Mouse (Mus musculus) megakaryocyte-erythroid progenitor cell, adult 5-6 weeks (primary cell): ENCODE measurements around the gene Plekhg5. TPM values are rescaled to one million over a fixed set of nuclear protein-coding genes. Genes with fewer than 3 reads are reported as not detected.

Experiments
- ATAC-seq: replicated peaks from 2 replicates; pipeline ENCODE4 v1.8.0; 2016; ENCODE audit warnings: mild to moderate bottlenecking, inconsistent platforms; ENCODE audit not compliant: severe bottlenecking, poor library complexity, low FRiP score, low TSS enrichment
- total RNA-seq, 2 experiments: library from RNA; stranded (forward) in 1 of 2; stranded (reverse) in 1 of 2; fragments of 200-1000, 215-1000 nt in 1 of 2; fragments of >200 nt in 1 of 2; fragmentation: Nextera tagmentation in 1 of 2; gene quantifications; 2 replicates each; pipeline ENCODE4 v1.2.3; 2014 to 2017

The Plekhg5 gene
- total RNA-seq, 2 experiments from 2014 or later: 6.8 to 8.9 TPM

DNA sequence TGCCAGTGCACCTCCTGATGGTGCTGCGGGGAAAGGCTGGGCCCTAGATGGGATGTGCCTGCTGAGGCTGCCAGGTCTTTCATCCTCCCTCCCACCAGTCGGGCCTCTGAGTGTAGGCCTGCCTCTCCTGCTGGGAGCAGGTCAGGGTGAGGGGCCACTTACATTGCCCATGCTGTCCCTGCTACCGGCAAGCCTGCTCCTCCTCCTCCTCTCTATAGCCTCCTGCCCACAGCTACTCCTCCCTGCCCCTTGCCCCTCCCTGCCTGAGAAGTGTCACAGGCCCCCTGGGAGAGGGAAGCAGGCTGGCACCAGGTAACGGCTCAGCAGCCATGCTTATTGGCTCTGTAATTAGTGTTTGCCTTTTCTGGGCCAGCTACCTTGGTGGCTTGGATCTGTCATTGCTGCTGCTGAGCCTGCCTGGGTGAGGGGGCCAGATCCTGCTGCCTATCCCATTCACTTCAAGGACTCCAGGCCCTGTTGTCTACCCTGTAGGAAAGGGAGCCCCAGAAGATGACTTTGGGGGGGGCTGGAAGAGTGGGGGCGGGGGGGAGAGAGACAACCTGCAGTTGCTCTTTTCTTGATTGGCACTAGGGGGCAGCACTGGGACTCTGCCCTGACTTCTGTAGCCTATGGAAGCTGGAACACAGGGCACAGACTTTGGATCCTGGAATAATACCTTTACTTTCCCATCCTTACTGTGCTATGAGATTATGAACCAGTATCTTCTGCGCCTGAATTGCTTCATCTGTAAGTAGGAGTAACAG lies 64.0 kb downstream of the Plekhg5 start:
- no peak for ATAC-seq

DNA sequence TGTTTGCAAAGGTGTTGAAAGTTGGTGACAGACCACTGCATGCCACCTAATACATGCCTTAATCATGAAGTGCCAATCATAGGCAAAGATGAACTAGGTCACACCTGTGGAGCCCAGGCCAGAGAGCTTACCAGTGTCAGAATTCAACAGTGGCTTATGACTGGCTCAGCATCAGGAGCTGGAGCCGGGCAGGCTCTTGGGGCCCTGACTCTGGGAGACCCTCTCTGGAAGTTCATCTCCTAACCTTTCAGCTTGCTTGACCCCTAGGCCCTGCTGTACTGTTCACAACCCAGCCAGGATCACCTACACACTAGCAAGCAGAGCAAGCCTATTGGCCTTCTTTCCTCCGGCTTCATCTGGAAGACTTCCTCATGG lies 64.6 kb downstream of the Plekhg5 start:
- no peak for ATAC-seq

DNA sequence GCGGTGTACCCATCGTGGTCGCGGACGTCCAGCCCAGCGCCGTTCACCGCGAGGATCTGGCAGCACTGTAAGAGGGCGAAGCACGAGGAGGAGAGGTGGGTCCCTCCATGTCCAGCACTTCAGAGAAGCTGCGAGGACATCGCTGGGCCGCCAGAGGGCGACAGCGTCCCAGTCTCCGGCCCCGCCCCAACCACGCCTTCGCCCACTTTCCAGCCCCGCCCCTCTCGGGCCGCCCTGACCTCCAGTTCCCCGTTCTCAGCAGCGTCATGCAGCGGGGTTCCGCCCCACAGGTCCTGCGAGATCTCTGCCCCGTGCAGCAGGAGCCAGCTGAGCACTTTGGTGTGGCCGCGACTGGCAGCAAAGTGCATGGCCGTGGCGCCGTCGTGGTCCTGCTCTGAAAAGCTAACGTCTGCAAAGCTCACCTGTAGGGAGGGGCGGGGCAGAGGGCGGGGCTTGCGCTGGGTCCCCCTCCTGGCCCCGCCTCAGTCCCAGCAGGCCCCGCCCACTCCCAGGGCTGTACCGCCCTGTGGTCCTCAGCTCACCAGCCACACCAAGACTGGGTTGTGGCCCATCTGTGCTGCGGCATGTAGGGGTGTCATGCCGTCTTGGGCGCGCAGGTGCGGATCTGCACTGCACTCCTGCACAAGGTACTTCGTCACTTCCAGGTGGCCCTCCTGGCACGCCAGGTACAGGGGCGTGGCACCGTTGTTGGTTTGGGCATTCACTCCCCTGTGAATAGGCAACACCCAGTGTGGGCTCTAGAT lies 66.4 kb downstream of the Plekhg5 start:
- ATAC-seq: peak; percentile 83

DNA sequence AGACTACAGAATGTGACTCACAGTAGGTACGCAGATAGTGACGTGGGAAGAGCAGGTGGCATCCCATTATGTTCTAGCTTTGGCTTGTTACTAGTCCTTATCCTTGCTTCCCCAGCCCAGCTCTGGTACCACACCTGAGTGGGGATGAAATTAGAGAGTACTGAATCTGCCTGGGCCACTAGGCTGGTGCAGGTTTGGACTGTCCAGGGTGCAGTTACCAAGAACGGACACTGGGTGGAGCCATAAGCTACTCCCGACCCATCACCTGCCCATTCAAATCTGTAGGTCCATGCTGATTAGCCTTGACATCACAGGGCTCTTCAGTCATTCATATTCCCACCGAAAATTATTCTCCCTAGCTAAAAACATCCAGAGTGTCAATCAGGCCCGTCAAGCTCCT lies 68.1 kb downstream of the Plekhg5 start:
- peak; percentile 41; the same call in 1 of the 2 replicates for ATAC-seq

DNA sequence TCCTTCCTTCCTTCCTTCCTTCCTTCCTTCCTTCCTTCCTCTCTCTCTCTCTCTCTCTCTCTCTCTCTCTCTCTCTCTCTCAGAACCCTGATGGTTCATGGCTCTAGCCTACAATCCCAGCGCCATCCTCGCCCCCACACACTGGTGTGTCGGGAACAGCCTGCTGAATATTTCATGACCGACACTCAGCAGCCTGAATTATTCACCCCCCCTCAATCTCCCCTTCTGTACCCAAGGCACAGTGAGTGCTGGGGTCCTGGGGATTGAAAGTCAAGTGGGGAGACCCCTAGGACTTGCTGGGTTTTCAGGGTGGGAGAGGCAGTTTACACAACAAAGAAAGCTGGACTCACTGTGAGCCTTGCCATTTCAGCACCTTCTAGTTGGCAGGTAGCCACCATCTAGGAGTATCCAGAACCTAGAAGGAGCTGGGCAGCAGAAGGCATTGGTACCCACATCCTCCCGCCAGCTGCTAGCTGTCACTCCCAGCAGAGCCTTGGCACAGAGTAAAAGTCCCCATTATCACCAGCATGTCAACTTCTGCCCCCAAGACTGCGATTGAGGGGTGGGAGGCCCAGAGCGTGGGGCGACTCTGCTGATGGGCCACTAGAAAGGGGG lies 69.3 kb downstream of the Plekhg5 start:
- ATAC-seq: no peak

DNA sequence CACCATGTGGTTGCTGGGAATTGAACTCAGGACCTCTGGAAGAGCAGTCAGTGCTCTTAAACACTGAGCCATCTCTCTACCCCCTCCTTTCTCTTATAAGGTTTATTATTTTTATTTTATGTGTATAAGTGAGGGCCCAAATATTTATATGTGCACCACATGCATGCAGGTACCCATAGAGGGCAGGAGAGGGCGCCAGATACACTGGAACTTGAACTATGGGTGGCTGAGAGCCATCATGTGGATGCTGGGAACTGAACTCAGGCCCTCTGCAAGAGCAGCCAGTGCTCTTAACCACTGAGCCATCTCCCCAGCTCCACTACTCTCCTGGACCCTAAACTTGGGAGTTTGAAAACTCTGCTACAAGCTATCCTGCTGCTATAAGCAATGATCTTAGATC lies 71.3 kb downstream of the Plekhg5 start:
- ATAC-seq: no peak

DNA sequence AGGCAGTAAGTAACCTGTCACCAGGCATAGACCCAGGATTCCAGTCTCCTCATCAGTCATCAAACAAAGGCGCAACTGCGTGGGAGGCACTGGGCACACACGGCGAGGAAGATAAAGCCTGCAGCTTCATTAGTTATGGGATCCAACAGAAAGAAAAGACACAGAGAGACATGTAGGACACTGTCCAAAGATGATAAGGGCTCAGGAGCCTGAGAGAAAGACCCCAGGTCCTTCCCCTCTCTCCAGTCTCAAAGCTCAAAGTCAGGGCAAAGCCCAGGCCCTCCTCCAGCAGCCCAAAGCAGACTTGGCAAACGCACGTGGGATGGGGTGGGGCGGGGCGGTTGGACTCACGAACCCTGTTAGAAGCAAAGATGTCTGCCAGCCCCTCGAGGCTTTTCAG lies 73.2 kb downstream of the Plekhg5 start:
- ATAC-seq: no peak

DNA sequence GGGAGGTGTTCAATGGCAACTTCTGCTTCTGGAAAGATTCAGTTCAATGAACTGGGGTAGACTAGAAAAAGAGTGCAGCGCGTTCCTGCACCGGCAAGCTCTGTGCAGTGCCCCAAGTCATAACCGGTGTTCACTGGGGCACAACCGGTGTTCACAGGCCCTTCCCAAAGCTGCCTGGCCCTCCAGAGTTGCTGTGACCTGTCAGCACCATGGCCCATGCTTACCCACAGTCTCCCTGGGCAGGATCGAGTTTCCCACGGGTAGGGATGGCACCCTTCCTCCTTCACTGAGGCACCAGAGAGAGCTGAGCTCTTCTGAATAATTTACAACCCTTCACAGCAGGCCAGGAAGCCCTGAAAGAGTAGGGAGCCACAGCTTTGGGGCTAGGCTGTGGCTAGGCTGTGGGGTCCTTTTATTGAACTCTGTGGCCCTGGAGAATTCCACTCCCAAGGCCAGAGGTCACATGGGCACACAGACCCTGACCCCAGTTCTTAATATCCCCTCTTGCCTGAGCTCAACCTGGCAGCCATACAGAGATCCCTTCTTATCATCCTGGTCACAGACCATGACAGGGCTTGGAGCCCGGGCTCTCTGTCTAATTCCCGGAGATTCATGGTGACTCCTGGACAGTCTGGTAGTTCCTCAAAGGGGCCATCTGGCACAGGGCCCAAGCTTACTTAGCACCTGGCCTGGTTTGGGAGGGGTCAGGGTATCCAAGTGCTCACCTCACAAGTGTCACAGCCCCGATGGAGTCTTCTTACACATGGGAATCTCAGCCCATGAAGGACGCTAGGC lies 73.9 kb downstream of the Plekhg5 start:
- ATAC-seq: no peak

DNA sequence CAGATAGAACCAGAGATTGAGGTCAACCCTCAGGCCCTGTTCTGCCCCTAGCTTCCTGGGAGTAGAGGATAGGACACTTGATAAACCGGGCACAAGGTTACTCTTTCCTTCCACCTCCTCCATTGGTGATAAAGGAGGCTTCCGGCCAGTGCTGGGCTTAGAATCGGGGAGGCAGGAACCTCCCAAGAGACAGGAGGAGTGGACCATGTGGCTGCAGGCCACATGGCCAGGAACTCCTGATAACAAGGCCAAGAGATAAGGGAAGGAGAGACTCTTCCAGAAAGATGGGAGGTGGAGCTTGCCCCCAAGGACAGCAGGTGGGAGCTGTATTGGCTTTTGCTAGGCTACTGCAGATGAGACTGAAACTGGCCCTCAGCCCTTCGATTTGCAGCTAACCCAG lies 78.2 kb downstream of the Plekhg5 start:
- ATAC-seq: no peak

DNA sequence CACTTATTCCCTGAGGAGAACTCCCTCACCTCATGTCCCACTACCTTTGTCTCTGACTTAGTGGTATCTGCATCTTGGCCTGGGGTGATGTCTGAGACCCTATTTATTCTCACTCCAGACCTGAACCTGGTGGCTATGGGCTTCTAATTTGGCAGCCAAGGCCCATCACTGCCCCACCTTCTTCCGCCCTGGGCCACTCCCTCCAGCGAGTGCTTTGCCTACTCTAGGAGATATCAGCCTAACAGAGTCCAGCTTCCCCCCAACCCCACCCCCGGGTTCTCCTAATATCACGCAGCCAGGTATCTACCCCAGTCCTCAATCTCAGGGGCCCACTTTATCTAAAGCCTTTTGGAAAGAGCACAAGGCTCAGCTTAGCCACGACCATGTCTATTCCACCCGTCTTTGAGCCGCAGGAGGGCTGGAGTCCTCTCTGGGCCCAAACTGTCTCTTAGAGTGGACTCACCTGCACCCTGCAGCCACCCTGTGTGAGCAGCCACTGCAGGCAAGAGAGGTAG lies 79.2 kb downstream of the Plekhg5 start:
- peak; percentile 23; the same call in 1 of the 2 replicates for ATAC-seq

DNA sequence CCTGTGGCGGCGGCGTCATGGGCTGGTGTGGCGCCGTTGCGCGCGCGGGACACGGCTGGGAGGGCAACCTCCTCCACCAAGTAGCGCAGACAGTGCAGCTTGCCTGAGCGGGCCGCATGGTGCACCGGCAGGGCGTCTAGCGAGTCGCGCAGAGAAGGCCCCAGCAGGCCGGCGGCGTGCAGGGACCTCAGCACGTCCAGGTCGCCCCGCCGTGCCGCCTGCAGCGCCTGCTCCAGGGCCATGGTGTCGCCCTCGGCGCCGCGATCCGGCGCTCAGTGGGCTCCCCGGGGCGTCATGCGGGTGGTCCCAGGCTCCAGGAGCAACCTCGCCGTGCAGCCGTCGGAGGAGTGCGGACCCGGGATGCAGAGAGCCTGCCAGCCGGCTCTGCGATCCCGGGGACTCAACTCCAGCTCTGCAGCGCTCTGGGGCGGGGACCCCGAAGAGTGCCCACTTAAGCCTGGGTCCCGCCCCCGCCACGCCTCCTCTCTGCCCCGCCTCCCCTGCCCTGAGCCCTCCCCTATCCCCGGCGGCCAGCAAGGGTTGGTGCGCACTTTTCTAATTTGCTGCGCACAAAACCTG lies 79.8 kb downstream of the Plekhg5 start, which contains the start of gene Espn:
Gene Espn (minus strand): TSS at position 406 of the 579 bp plus-strand sequence.
- ATAC-seq: peak; percentile 59

DNA sequence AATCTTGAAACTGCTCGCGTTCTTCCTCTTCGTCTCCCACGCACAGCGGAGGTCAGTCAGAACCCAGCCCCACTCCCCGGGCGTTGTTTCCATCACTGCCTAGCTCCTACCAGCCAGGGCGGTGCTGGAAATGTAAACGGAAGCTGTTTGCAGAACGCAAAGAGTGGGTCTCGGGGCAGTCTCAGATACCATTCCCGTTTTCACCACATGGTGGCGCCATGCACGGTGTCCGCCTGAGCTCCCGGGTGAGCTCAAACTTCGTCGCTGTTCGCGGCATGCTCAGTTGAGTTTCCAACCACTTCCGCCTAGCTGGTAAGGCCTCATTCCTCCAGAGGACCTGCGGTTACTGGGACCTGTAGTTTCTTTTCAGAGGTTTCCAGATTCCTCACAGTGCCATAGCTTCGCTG lies 81.5 kb downstream of the Plekhg5 start:
- ATAC-seq: peak; percentile 68

DNA sequence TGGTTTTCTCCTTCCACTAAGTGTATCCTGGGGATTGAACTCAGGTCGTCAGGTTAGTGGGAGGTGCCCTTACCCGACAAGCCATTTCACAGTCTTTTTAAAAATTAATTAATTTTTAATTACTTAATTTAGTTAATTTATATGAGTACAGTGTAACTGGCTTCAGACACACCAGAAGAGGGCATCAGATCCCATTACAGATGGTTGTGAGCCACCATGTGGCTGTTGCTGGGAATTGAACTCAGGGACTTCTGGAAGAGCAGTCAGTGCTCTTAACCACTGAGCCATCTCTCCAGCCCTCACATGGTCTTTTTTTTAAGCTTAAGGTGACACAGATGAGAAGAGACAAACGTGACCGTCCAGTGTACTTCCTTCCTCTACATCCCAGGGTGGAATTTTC lies 82.7 kb downstream of the Plekhg5 start:
- no peak for ATAC-seq

DNA sequence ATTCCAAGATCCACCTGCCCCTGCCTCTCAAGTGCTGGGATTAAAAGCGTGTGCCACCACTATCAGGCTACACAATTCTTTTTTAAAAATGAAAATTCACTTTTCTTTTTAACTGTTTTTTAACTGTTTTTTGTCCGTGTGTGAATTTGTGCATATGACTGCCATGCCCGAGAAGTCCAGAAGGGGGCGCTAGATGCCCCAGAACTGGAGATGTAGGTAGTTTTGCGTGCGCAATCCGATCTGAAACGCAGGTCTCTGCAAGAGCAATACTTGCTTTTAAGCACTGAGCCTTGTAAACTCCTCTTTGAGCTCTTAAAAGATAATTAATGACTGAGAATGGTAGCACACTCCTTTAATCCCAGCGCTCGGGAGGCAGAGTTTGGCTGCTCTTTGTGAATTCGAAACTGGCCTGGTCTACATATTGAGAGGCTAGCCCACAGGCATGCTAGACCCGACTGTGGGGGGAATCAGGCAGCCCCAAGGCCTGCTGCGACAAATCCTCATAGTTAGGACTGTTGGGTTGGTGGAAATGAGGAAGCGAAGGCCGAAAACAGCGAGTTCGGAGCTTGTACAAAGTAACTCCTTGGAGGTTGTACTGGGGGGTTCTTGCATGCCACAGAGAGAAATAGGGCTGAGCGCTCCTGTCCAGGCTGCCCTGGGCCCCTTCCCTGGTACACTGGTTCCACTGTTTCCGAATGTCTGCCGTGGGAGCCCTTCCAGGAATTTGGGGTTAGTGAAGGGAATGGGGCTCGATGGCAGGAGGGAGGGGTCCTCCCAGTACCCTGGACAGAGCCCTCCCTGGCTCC lies 85.7 kb downstream of the Plekhg5 start:
- ATAC-seq: peak; percentile 35; the same call in 1 of the 2 replicates

DNA sequence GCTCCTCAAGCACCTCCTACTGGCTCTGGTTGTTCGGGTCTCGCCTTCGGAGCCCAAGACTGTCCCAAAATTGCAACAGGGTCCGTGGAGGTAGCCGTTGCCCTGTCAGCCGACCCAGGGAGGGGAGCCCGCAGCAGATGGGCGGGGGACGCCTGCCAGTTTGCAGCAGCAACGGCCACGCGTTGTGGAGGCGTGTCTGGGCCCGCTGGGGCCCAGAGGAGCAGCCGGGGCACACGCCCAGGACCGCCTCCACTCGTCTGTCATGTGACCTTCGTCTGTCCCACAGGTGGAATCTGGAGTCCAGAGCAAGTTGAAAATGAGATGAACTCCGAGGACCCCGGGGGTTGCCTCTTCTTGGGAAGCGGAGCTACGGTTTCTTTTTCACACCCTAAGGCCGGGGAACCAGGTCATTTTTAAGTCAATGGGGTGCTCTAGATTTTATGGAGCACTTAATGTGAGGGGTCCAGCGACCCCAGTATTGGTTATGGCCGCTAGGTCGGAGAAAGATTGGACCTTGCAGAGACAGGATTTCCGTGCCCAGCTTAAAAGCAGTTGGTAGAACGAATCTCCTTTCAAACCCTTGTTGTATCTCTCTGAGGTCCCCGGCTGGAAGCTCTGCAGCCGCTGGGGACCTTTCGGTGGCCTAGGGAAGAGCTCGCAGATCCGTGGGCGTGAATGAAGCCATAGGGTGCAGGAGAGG lies 86.4 kb downstream of the Plekhg5 start, which contains the start of gene Hes2:
Gene Hes2 (plus strand): TSS at position 283 of the 700 bp plus-strand sequence.
- peak; percentile 24 for ATAC-seq

DNA sequence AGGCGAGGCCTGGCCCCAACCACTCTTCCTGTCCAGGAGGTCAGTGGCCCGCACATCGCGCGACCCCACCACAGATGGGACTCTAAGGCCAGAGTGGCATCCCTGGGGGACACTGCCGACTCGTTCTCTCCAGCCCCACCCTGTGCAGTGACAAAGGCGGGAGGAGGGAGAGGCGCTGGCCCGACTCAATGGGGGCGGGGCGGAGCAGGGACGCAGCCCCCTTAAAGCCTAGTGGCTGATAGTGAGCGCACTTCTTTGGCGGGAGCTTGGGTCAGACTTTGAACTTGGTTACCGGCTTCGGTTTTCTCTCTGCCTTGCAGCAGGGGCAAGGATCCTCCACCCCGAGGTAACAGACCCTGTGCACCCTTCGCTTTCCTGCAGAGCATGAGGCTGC lies 87.0 kb downstream of the Plekhg5 start:
- peak; percentile 32; the same call in 1 of the 2 replicates for ATAC-seq

DNA sequence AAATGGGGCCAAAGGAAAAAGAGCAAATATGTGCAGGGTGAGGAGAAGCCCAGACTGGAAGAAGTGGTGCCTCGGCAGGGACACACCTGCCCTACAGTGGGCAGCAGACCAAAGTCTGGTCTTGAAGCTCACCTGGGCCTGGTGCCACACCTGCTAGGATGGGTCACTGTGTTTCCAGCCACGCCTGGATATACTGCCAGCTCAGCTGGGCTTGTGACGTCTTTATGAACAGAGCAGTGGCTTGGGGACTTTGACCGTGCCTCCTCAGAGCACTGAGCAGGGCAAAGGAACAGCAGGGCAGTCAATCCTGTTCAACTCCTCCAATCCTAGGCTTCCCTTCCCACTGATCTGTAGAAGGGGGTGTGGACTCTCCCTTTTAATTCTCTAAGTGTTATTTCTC lies 88.5 kb downstream of the Plekhg5 start:
- ATAC-seq: no peak

DNA sequence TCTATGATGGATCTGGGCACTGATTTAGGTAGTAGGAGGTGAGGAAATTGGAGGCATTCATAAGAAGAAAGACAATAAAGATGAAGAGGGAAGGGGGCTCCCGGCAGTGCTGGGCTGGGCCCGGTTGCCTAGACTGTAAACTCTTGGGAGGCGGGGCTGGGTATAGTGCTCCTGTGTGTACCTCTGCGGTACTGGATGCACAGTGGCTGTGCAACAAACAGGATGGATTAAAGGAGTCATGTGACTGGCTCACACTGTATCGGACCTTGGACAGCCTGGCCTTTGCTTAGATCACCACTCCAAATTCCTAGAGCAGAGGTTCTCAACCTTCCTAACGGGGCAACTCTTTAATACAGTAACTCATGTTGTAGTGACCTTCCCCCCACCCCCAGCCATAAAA lies 89.3 kb downstream of the Plekhg5 start:
- no peak for ATAC-seq
